5 mouse cellular contexts compared by ENCODE assay signal in the genomic region with DNA sequence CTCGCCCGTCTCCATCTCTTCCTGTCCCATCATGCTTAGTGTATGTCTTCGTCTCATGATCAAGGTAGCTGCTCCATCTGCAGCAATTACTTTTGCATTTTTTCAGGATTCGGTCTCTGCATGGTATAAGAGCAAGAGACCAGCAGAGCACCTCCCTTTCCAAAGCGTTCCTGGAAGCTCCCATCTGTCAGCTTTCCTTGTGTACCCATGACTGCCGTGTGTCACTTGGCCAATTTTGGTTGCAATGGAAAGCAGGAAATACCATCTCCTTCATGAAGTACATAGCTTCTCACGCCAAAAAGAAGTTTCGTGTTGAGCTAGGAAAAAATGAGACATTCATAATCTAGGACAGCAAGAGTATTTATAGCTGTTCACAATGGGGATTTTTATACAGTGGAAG.
"Had no signal": no experiment of that assay in that cellular context is flagged by ENCODE, and none has a peak within 500 bp of the region (broad histone marks: within the 10 kb centered on the region; RNA-seq: fewer than 3 reads in every experiment).

No protein-coding gene starts in this region.

- DNase-seq: kidney, adult 11 months; kidney, postnatal 10 days; left cerebral cortex, postnatal 4 days; lung, adult 18-20 months; thymus, postnatal 36 days had no signal
